Mouse (Mus musculus): ENCODE measurements around the gene Plcb3.
"Not testable (repeated sequence)": the region's sequence is repeated elsewhere in the genome, so short reads cannot be mapped to it uniquely, and the experiment has no call there.

The Plcb3 gene

DNA sequence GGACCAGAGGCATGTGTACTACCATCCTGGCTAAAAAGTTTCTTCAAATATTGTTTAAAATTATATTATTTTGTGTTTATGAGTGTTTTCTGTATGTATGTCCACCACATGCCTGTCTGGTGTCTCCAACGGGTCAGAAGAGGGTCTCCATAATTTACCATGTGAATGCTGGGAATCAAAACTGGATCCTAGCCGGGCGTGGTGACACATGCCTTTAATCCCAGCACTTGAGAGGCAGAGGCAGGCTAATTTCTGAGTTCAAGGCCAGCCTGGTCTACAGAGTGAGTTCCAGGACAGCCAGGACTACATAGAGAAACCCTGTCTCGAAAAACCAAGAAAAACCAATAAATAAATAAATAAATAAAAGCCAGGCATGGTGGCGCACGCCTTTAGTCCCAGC lies 14.9 kb upstream of the Plcb3 start:
- not testable (repeated sequence) for DNase-seq (ENCODE audit: low read depth, low spot score)

DNA sequence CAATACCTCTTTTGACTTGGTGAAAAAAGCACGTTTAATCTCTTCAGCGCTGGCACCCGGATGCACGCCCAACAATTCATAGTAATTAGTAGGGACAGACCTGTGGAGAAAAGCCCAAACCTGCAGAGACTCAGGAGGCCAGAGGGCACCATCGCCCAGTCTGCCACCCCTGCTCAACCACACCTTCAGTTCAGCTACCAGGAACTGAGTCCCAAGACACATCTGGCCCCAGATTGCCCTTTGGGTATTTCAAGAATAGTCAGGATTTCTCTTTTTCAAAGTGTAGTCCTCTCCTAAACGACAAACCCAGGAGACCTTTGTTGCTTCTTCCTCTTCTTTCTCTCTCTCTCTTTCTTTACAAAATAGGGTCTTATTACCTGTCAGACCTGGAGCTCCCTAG lies 14.4 kb upstream of the Plcb3 start:
- no peak for DNase-seq (ENCODE audit: low read depth, low spot score)

DNA sequence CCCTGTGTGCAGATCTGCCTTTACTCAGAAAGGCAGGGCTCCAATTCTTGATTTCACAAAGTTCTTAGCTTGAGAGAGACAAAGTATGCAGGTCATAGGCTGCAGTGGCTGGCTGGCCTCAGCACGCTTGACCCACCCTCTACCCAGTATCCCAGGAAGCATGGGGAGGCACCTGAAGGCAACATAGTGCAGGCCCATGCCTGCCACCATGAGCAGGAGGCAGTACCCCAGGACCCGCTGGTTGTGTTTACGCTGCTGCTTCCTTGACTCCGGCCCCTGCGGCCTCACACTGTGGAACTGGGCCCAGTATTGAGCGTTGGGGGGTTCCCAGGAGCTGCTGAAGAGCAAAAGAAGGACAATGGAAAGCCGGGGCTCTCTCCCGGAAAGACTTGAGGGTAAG lies 13.0 kb upstream of the Plcb3 start:
- DNase-seq (ENCODE audit: low read depth, low spot score) = no peak

DNA sequence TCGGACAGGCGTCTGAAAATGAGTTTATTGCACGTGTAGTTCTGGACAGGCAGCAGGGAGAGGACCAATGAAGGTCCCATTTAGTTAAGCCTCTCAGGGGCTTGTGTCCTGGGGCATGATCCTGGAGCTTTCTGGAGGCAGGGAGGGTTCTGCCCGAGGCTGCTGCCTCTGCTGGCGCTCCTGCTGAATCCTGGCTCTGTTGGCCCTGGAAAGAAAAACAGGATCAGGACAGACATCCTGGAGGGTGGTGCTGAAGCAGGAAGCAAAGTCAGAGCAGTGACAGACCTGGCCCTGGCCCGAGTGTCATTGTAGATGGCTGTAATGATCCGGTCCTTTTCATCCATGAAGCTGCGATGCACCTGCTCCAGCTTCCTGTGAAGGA lies 11.6 kb upstream of the Plcb3 start:
- no peak for DNase-seq (ENCODE audit: low read depth, low spot score)

DNA sequence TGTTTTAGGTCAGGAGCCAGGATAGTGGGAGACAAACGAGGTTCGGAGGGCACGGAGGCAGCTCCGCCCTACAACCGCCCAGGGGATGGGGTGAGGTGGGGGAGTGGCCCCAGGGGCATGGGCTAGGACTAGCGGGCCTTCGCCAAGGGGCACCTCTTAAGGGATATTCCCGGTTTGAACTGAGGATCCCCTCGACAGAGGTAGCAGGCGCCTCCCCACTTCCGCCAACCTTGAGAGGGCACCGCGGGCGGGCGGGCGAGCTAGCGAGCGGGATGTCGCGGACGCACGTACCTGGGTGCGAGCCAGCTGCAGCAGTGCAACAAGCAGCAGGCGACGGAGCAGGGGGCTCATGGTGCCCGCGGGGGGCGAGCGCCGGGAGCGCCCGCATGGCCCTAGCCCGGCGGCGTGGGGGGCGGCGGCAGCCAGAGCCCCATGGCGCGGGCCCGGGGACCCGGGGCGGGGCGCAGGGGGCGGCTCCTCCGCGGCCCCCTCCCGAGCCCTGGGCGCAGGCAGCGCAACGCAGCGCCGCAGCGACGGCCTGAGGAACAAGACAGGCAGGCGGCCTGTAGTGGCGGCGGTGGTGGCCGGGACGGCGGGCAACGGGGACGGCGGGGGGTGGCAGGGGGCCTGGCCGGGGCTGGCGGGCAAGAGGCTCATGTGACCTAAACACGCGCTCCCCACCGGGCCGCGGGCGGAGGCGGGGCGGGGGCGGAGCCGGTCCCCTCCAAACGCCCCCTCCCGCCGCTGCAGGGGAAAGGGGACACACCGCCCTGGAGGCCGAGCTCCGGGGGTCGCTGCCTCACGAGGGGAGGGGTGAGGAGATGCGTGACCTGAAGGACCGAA lies 11.0 kb upstream of the Plcb3 start, which contains the start of gene Vegfb:
Gene Vegfb (minus strand): TSS at position 591 of the 843 bp plus-strand sequence.
- DNase-seq (ENCODE audit: low read depth, low spot score) = no peak

DNA sequence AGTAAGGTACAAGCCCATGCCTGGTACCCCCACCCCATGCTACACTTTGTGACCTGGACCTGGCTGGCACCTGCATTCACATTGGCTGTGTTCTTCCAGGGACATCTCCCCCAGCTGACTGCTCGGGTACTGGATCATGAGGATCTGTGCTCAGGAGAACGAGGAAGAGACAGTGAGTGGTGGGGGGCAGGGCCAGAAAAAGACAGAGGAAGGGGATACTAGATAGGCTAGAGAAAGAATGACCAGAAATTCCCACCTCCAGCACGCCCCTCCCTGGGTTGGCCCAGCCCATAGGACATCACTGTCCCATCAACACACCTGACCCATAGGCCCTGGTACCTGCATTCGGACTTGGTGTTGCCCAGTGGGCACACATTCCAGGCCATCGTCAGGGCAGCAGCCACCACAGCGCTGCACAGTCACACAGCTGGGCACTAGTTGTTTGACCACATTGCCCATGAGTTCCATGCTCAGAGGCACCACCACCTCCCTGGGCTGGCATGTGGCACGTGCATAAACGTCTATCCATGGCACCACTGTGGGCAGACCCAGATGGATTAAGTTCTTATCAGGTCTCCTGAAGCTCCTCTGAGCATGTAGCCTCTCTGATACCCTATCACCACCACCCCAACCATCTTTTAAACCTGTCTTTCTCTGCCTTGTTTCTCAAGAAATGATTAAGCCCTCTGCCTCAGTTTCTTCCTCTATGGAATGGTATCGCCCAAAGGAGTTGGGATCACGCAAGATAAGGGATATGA lies 9.9 kb upstream of the Plcb3 start:
- no peak for DNase-seq (ENCODE audit: low read depth, low spot score)

DNA sequence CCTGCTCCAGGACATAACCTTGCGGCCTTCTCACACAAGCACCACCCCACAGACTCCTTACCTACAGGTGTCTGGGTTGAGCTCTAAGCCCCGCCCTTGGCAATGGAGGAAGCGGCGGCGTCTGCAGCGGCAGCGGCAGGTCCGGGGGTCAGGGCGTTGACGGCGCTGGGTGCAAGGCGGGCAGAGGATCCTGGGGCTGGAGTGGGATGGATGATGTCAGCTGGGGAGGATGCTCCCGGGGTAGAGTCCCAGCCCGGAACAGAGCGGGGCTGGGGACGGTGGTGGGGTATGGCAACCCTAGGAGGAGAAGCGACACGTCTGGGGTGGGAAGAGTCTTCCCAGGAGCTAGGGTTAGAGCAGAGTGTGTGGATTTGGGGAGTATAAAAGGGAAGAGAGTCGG lies 9.0 kb upstream of the Plcb3 start:
- DNase-seq (ENCODE audit: low read depth, low spot score) = no peak

DNA sequence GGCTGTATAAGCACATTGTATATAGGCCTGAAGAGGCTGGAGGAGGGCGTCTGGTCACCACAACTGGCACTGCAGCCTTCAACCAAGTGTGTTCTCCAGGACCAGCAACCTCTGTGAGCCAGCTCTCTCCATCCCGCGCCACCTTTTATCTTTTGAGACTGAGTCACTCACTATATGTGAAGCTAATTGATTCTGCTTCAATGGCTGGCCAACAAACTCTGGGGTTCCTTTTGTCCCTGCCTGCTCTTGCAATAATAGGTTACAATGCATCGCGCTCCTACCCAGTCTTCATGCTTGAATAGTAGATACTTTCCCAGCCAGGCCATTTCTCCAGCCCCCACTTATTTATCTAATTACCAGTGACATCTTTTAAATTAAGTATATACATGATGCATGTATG lies 7.4 kb upstream of the Plcb3 start:
- DNase-seq (ENCODE audit: low read depth, low spot score) = no peak

DNA sequence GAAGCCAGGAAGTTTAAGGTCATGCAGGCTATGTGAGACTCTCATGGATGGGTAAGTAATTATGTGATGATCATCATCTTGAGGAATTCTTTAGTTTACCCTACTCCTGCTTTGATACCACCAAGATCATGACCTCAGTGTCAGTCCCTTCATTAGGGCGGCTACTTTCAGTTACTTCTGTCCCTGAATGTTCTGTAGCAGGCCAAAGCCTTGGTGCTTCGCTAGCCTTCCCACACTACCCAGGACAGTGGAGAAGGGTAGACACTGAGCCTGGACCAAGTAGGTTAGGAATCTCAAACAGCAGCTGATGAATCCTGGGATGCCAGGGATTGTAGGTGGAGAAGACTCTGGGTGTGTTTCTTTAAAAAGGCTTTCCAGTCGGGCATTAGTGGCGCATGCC lies 5.2 kb upstream of the Plcb3 start:
- no peak for DNase-seq (ENCODE audit: low read depth, low spot score)

DNA sequence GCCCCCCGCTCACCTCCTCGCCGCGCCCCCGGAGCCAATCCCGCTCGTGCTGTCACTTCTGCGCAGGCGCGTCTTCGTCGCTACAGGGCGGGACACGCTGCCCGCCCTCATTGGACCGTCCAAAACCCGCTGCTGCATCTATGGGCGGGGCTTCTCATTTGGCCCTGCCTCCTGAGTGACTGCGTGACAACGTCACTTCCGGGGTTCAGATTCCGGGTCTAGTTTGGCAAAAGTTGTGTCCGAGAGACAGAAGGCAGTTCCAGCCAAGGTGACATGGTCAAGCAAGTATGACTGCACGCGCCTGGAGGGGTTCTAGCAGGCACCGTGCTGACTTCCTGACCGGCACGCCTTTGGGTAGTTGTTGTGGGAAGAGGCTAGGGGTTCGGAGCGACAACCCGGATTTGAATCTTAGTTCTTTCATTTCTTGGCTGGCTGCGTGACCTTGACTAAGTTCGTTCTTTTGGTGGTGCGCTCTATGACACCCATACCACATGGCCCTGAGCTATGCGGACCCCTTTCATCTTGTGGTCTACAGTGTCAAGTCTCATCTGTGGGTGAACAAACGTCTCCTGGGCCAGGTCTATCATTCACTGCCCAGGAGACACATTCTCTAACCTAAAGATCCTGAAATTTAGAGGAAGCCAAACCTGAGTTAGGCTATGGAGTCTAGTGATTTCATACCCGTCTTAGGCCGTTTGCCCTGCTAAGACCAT lies 4.3 kb upstream of the Plcb3 start, which contains the start of gene Fkbp2:
Gene Fkbp2 (minus strand): TSS at position 121 of the 713 bp plus-strand sequence.
- DNase-seq (ENCODE audit: low read depth, low spot score) = peak; percentile 99

DNA sequence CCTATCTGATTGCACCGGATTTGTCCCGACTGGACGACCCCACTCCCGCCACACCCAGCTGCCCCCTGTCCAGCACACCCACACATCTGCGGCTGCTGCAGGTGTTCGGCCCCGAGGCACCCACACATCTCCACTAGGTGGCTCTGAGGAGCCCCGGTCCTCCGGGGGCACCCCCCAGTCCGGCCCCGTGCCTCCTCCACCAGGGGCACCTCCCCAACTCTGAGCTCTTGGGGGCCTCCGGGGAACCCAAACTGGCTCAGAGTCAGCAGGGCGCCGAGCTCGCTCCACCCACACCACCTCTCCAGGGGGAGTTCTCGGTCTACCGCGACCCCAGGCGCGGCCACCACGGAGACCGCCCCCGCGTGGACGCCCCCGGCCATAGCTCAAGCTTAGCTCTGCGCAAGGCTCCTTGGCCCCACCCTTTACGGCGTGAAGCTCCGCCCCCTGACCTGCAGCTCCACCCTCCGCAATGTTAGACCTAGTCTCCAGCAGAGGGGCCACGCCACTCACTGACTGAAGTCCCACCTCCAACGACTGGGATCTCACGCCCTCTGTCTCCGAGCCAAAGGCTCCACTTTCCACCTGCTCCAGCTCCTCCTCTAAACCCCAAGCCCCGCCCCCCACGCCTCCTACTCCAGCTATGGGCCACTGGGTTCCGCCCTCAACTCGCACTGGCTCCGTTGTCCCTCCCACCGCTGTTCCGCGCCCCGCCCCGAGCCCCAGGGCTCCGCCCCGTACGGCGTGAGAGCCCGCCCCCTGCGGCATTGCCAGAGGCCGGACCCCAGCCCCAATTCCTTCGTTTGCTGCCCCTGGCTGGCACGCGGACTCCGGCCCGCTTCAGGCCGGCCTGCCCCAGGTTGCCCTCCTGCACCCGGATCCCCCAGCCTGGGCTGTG lies 3.5 kb upstream of the Plcb3 start:
- DNase-seq (ENCODE audit: low read depth, low spot score) = peak; percentile 99

DNA sequence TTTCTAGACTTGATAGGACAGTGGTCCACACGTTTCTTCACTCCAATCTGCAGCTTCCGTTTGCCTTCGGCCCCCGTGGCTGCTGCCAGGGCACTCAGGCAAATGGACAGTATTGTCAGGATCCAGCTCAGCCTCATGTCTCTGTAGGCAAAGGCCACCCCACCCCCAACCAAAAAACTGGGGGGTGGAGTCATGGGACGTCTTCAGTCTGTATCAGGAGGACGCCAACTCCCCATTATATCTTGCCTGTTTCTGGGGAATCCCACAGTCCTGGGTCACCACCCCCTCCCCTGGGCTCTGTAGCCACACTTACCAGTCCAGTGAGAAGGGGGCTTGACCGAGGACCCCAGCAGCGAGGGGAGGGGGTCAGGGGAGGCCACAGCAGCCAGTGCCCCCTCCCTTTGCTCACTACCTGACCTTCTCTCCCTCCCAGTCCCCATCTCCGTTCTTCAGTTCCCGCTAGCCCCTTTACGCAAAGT lies 2.8 kb upstream of the Plcb3 start:
- DNase-seq (ENCODE audit: low read depth, low spot score) = no peak

DNA sequence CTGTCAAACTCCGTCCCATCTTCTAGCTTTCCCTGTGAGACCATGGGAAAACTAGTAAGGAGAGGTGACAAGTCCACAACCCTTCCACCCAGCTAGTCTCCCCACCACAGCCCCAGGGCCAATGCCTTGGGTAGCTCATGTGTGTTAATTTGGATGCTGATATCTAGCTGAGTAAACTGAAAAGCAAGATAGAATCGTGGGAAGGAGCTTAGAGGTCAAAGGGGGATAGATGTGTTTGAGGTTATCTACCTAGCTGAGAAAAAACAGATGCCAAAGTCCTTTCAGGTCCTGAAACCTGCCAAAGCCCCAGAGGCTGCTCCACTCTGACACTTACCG lies 2.3 kb upstream of the Plcb3 start:
- no peak for DNase-seq (ENCODE audit: low read depth, low spot score)

DNA sequence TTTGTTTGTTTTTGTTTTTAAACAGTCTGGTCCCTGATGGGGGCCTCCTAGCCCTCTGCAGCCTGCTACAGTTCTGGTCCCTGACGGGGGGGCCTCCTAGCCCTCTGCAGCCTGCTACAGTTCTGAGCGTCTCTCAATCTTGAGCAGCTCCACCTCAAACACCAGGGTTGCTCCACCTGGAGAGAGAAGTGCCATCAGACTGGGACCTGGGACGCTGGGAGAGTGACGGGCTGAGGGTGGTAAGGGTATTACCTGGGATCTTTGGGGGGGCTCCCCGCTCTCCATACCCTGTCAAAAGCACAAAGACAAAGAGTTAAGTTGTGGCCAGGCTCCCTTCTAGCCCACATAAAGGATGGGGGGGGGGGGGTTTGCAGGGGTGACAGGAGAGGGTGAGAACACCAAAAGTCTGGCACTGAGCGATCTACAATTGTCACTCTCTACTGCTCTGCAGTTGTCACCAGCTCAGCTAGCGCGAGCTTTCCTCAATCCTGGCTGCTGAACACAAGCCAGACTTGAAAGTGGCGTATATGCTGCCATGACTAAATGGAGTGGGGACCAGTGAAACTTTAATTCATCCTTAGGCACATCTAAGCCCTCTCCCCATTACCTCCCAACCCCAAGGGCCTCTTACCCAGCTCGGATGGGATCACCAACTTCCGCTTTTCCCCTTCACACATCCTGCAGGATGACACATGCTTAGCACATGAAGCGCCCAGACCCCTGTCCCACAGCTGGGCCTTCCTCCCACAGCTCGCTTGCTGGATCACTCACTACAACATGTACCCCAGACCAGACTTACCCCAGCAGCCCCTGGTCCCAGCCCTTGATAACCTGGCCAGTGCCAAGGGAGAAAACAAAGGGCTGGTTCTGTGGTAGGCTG lies 1.7 kb upstream of the Plcb3 start:
- no peak for DNase-seq (ENCODE audit: low read depth, low spot score)

DNA sequence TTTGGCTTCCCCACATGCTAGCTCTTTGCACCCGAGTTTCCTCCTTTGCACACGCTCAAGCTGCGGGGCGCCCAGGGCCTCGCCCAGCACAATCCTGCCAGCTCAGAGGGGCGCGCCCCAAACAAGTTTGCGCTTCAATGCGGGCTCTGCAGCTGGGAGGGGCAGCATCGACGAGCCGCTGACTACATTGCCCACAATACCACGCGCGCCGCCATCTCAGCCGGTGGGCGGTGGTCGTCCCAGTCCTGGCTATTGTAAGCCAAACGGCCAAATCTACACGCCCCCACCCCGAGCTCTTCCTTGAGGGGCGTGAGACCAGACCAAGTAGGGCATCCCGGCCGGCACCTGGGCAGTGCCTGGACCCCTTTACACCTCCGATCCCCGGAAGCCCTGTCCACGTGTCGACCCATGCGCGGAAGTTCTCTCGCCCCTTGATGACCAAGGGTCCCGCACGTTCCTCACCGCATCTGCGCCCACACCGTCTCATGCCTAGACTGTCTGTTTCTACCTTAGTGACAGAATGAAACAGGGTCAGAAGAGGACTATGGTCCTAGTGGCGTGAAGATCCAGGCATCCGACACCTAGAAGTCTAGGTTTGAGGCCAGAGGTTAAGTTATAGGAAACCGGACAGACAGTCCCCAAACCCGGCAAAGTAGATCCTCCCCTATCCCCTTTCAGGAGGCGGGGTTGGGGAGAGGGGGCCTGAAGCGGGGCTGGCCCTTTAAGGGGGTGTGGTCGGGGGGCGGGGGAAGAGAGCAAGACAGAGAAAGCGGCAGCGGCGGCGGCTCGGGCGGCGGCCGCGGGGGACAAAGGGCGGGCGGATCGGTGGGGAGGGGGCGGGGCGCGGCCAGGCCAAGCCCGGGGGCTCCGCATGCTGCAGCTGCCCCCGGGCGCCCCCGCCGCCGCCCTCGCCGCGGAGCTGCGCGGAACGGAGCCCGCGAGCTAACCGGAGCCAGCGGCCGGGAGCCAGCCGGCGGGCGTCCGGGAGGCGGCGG lies 1.8 kb downstream of the Plcb3 start, which contains the start of gene Ppp1r14b:
Gene Ppp1r14b (plus strand): TSS at position 758 of the 995 bp plus-strand sequence.
- DNase-seq (ENCODE audit: low read depth, low spot score) = peak; percentile 84

DNA sequence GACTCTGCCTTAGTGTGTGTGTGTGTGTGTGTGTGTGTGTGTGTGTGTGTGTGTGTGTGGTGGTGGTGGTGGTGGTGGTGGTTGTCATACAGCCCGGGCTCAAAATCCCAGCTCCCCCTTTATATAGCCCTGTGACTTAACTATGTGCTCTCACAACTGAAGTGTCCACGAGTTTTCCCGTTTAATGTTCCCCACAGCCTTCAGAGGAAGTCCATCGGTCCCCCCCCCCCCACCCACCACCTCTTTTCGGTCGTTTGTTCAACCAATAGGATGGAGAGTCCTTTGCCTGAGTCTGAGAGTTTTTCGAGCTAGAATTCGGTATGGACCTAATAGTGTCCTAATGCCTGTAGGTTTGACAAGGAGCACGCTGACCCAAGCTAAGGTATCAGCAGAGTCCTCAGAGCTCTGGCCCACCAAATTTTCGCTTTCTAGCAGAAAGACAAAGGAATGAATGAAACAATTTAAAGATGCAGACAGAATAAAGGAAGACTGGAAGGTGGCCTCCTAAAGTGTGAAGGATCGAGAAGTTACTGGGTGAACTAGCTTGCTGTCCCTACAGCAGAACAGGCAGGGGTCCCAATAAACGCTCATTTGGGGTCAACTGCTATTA lies 2.6 kb downstream of the Plcb3 start:
- DNase-seq (ENCODE audit: low read depth, low spot score) = no peak

DNA sequence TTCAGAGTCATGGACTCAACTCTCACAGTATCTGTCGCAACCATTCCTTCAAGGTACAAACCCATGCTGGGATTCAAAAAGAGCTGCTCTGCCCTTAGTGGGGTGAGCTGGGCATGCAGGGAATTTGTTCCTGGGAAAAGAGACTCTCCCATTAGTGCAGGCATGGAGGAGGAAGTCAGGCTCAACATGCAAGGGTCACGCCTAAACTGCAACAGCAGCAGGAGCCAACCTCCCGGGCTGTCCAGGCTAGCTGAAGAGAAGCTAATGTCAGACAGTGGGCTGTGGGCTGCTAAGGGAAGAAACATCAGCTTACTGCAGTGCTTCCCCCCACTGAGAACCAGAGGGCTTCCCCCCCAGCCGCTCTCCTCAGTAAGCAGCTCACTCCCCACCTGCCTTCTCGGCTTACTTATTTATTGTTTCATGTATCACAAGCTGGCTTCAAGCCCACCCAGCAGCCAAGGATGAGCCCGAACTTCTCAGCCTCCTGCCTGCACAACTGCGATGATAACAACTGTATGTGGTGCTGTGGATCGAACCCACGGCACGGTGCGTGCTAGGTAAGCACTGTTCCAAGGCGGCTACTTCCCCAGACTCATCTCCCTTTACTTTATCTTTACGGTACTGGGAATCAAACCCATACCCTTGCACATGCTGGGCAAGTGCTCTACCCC lies 3.9 kb downstream of the Plcb3 start:
- DNase-seq (ENCODE audit: low read depth, low spot score) = no peak

DNA sequence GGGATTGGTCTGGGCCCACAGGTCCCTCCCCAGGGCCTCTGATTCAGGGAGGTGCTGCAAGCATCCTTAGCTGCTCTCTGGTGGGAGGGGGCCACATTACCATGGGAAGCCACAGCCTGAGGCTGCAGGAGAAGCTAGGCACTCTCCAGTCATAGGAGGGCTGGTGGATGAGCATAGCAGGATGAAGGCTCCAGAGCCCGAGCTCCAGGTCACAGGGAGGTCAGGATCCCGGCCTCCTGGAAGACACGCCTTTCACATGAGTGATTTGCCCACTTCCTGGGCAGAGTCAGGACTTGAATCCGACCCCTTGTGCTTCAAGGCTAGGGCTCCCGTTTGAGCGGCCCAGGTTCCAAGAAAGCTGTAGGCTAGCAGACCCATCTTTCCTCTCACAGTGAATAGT lies 4.6 kb downstream of the Plcb3 start:
- DNase-seq (ENCODE audit: low read depth, low spot score) = no peak

Measured in forelimb bud, embryonic 11.5 days (tissue).